Mouse (Mus musculus): Measurements from ENCODE around the gene Sema7a. TPM values are rescaled to one million over a fixed set of nuclear protein-coding genes. Genes with fewer than 3 reads are reported as not detected.

Sema7a gene
- total and polyA plus RNA-seq, 3 experiments, result 0.03 TPM; not detected in 2

DNA sequence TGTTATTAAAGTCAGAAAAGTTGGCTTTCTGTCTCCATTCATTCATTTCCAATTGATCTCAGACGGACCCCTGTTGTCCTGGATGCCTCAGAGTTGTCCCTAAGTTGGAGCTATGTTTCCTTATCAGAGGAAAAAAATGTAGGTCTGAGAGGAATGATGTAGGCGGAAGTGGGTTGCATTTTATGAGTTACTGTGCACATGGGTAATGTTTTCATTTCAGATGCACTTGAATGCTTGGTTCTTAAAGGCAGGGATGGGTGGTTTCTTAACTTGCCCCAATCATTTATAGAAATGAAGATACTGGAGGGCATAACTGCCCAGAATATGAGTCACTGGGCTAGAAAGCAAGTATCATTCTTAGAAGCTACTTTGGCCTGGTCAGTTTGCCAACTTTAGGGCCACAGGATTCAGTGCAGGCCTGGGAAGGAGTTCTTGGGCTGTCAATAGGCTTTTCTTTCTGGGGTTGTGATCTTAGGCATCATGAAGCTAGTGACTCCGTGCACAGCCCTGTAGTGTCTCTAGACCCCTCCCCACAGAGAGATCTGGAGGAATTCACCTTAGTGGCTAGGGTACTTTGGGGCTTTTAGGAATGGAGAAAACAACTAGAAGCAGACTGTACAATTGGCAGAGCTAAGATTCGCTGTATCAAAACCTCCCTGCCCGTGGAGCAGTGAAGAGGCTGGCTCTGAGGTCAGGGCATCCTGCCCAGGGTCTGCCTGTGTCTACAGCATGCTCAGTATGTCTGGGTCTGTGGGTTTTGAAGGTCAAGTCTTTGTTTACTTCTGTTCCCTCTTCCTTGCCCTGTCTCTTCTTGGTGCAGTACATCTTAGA is 1.5 kb upstream of the Sema7a start:
- H3K27me3 ChIP-seq (ENCODE audit: control insufficient read depth in 1 of 2, insufficient read depth in 2 of 2, low read length in 2 of 2), result 0 out of 4 replicates have a peak, but pooled peaks cover 0 to 2% of the 10 kb centered on the region in 2 experiments
- TF ChIP-seq RAD21 (IDR thresholded peaks at IDR 0.05; ENCODE audit: low read depth, low read length) (no peak), JUND (IDR thresholded peaks at IDR 0.05; ENCODE audit: low read depth, low read length) (no peak), USF1 (IDR thresholded peaks at IDR 0.05; ENCODE audit: low read depth, low read length) (no peak), ZNF384 (IDR thresholded peaks at IDR 0.05; ENCODE audit: low read depth, low read length) (no peak), GATA1 (IDR thresholded peaks at IDR 0.05; ENCODE audit: low read depth, low read length) (no peak), ZKSCAN1 (IDR thresholded peaks at IDR 0.05; ENCODE audit: low read depth, low read length) (no peak)
- H3K36me3 ChIP-seq (ENCODE audit: control insufficient read depth in 1 of 2, insufficient read depth in 2 of 2, low read length in 2 of 2), result no peaks in the 10 kb centered on the region
- no peak overlapping the region for H3K9ac ChIP-seq (ENCODE audit: control insufficient read depth, low read depth, low read length, poor library complexity, severe bottlenecking)
- no peaks in the 10 kb centered on the region for H3K9me3 ChIP-seq (replicated peaks; ENCODE audit: insufficient read depth, low read length)
- H3K4me1 ChIP-seq (ENCODE audit: control insufficient read depth in 1 of 2, insufficient read depth in 2 of 2, low read length in 2 of 2), result no peaks in the 10 kb centered on the region
- no peak for DNase-seq (ENCODE audit: low read depth, low spot score)
- no peak overlapping the region for H3K4me3 ChIP-seq (ENCODE audit: control insufficient read depth in 1 of 2, insufficient read depth in 1 of 2, low read depth in 2 of 2, low read length in 2 of 2)
- no peak overlapping the region for H3K27ac ChIP-seq (ENCODE audit: control insufficient read depth, low read depth, low read length)
- no peaks in the 10 kb centered on the region for H3K79me2 ChIP-seq (ENCODE audit: control insufficient read depth, insufficient read depth, low read length, poor library complexity)

DNA sequence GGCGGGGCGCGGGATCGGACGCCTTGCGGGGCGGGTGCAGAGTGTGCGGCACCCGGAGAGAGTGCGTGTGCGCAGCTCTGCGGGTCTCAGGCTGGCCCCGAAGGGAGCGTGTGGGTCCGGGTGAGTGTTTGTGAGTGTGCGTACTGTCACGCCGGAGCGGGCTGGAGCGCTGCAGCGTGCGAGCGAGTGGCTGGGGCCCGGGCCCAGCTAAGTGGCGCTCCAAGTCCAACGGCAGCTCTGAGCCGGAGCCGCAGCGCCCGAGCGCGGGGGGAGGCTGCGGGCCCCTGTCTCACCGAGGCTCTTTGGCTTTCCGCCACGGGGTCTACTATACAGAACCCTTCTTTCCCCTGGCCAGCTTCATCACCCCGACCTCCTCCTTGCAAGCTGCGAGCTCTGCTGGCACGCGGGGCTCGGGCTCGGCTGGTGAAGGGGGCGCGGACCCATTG is 460 bp downstream of the Sema7a start:
- no peak overlapping the region for H3K4me3 ChIP-seq (ENCODE audit: control insufficient read depth in 1 of 2, insufficient read depth in 1 of 2, low read depth in 2 of 2, low read length in 2 of 2)
- TF ChIP-seq EP300 (IDR thresholded peaks at IDR 0.05; ENCODE audit: low read depth in 1 of 2, low read length in 2 of 2), result no peak
- no peak for TF ChIP-seq SMC3 (IDR thresholded peaks at IDR 0.05; ENCODE audit: low read depth, low read length)
- no peak for TF ChIP-seq TAL1 (IDR thresholded peaks at IDR 0.05; ENCODE audit: low read length)
- no peak for TF ChIP-seq CHD2 (IDR thresholded peaks at IDR 0.05; ENCODE audit: low read length)
- TF ChIP-seq ZNF384 (IDR thresholded peaks at IDR 0.05; ENCODE audit: low read depth, low read length), result no peak
- TF ChIP-seq ZMIZ1 (IDR thresholded peaks at IDR 0.05; ENCODE audit: low read depth, low read length), result no peak
- no peak for TF ChIP-seq TCF12 (IDR thresholded peaks at IDR 0.05; ENCODE audit: low read depth, low read length)
- no peak for TF ChIP-seq BHLHE40 (IDR thresholded peaks at IDR 0.05; ENCODE audit: borderline replicate concordance, low read depth, low read length)
- no peak for TF ChIP-seq USF2 (IDR thresholded peaks at IDR 0.05; ENCODE audit: borderline replicate concordance in 1 of 2, insufficient read depth in 1 of 2, low read depth in 1 of 2, low read length in 2 of 2)
- no peak for TF ChIP-seq POLR2AphosphoS5 (IDR thresholded peaks at IDR 0.05; ENCODE audit: borderline replicate concordance, low read depth, low read length)
- no peak for TF ChIP-seq CHD1 (IDR thresholded peaks at IDR 0.05; ENCODE audit: low read depth, low read length)
- no peak for TF ChIP-seq POLR2A (IDR thresholded peaks at IDR 0.05; ENCODE audit: control insufficient read depth in 1 of 2, insufficient read depth in 1 of 2, low read depth in 1 of 2, low read length in 2 of 2, poor library complexity in 1 of 2)
- no peak for TF ChIP-seq MEF2A (IDR thresholded peaks at IDR 0.05; ENCODE audit: extremely low read depth, insufficient replicate concordance, low read depth, low read length, poor library complexity, severe bottlenecking)
- TF ChIP-seq MYC (IDR thresholded peaks at IDR 0.05; ENCODE audit: low read depth, low read length), result no peak
- no peak for TF ChIP-seq MYB (IDR thresholded peaks at IDR 0.05; ENCODE audit: low read depth, low read length)
- TF ChIP-seq TBP (IDR thresholded peaks at IDR 0.05; ENCODE audit: low read depth, low read length), result no peak
- TF ChIP-seq POLR2AphosphoS2 (IDR thresholded peaks at IDR 0.05; ENCODE audit: low read length), result no peak
- H3K79me2 ChIP-seq (ENCODE audit: control insufficient read depth, insufficient read depth, low read length, poor library complexity), result no peaks in the 10 kb centered on the region
- no peak overlapping the region for H3K27ac ChIP-seq (ENCODE audit: control insufficient read depth, low read depth, low read length)
- H3K9me3 ChIP-seq (replicated peaks; ENCODE audit: insufficient read depth, low read length), result no peaks in the 10 kb centered on the region
- no peak for DNase-seq (ENCODE audit: low read depth, low spot score)
- no peaks in the 10 kb centered on the region for H3K4me1 ChIP-seq (ENCODE audit: control insufficient read depth in 1 of 2, insufficient read depth in 2 of 2, low read length in 2 of 2)
- H3K36me3 ChIP-seq (ENCODE audit: control insufficient read depth in 1 of 2, insufficient read depth in 2 of 2, low read length in 2 of 2), result no peaks in the 10 kb centered on the region
- no peak overlapping the region for H3K9ac ChIP-seq (ENCODE audit: control insufficient read depth, low read depth, low read length, poor library complexity, severe bottlenecking)
- 0 out of 4 replicates have a peak, but pooled peaks cover 0 to 2% of the 10 kb centered on the region in 2 experiments for H3K27me3 ChIP-seq (ENCODE audit: control insufficient read depth in 1 of 2, insufficient read depth in 2 of 2, low read length in 2 of 2)

All from MEL (cell line).